Mouse (Mus musculus) lung, adult 2 months (tissue): Measurements from ENCODE around the gene Fam198b. TPM values are rescaled to one million over a fixed set of nuclear protein-coding genes. Genes with fewer than 3 reads are reported as not detected.

ENCODE experiments used
- DNase-seq: peaks from one replicate; pipeline ENCODE4 v3.0.0; 2022
- H3K4me1 ChIP-seq: fragments of 200-500 bp; 2 replicates; pipeline ENCODE4 v1.6.1; 2011; ENCODE audit warnings: low read length; ENCODE audit not compliant: control insufficient read depth, insufficient read depth
- H3K4me3 ChIP-seq: fragments of 200-500 bp; replicated peaks from 2 replicates; pipeline ENCODE3; 2011; ENCODE audit warnings: low read depth, mild to moderate bottlenecking, control low read depth, low read length; ENCODE audit errors: extremely low read depth
- CTCF ChIP-seq: fragments of 200-500 bp; IDR thresholded peaks from 2 replicates; pipeline ENCODE4 v1.5.1; 2011; ENCODE audit warnings: mild to moderate bottlenecking, low read length, control low read depth; ENCODE audit not compliant: insufficient read depth
- POLR2A ChIP-seq: fragments of 200-500 bp; IDR thresholded peaks from 2 replicates; pipeline ENCODE4 v1.6.1; 2011; ENCODE audit warnings: low read depth, mild to moderate bottlenecking, control low read depth, low read length, borderline replicate concordance; ENCODE audit errors: extremely low read depth
- WGBS: fragments of 180-500 bp; shearing (Covaris S2); methylation state at CpG from one replicate; pipeline ENCODE4 v1.1.7; 2018; 5-methylcytosine and 5-hydroxymethylcytosine counted together
- polyA plus RNA-seq: library from polyadenylated mRNA; depleted of rRNA; stranded (reverse); fragments of >200 nt; gene quantifications from 2 replicates; pipeline ENCODE4 v1.2.3, GENCODE M21; 2012

Gene Fam198b
- polyA plus RNA-seq, 1 experiment: 20.3 TPM

DNA sequence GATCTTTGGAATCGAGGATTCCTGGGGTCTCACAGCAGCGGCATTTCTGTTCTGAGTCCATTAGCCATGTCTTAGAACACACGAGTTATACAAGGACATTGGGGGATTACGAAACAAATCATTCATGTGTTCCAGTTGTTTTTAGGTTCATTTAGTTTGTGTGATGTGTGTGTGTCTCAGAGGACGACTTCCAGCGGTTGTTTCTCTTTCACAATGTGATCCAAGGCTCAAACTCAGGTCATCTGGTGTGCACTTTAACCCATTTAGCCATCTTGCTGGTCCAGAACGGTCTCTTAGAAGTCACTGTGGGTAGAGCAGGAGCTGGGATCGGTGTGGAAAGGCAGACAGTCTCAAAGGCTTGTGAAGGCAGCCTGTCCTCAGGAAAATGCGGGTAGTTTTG lies 15.6 kb downstream of the Fam198b start:
- WGBS: 78% methylated on average over 9 of the region's 9 CpGs
- TF ChIP-seq CTCF: no peak
- TF ChIP-seq POLR2A: no peak
- Histone ChIP-seq H3K4me1 (peaks cover 35% of the 10 kb centered on the region), H3K4me3 (no peak overlapping the region)
- no peak for DNase-seq

DNA sequence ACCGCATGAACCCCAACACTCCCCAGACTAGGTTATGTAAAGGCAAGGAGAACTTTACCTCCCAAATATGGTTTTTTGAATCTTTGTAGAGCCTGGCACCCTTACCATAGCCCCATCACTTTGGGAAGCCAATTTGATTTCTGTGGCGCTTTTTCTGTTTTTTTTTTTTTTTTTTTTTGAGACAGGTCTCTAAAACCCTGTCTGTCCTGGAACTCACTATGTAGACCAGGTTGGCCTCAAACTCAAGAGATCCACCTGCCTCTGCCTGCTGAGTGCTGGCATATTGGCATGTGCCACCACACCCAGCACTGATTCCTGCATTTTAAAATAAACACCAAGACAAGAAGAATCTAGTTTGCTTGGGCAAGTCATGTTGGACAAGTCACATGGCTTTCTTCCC lies 16.2 kb downstream of the Fam198b start:
- H3K4me1 ChIP-seq: peaks cover 35% of the 10 kb centered on the region
- TF ChIP-seq CTCF: no peak
- no peak for TF ChIP-seq POLR2A
- no peak for DNase-seq
- WGBS: 92% methylated on average over 2 of the region's 2 CpGs
- H3K4me3 ChIP-seq: no peak overlapping the region

DNA sequence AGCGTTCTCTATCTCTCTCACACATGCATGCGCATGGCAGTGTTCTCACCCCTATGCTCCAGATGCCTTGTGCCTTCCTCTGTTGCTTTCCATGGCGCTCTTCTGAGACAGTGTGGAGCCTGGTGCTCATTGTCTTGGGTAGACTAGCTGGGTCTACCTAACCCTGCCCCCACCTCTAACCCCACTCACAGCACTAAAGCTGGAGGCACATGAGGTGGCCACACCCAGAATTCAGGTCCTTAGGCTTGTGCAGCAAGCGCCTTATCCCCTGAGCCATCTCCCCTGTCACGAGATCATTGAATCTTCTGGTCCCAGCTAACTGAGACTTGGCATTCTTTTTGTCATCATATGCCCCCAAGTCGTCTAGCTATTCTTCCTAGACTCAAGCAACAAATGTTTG lies 17.0 kb downstream of the Fam198b start:
- 82% methylated on average over 6 of the region's 6 CpGs for WGBS
- TF ChIP-seq POLR2A (no peak), CTCF (no peak)
- no peak for DNase-seq
- H3K4me1 ChIP-seq: peaks cover 35% of the 10 kb centered on the region
- no peak overlapping the region for H3K4me3 ChIP-seq

DNA sequence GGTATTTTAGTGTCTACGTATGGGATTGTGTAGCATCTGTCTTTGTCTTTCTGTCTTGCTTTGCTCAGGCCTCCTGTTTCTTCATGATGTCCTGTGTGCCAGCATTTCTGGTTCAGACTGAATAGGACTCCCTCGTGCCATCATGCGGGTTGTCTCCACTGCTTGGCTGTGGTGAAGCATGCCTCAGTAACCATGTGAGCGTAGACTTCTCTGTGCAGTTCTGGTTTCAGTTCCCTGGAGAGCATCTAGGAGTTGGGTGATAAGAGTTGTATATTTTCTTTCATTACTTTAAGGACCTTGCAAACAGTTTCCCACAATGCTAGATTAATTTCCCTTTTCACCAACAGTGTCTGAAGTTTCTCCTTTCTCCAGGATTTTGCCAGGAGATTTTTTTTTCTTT lies 17.4 kb downstream of the Fam198b start:
- DNase-seq: no peak
- 58% methylated on average over 4 of the region's 4 CpGs for WGBS
- Histone ChIP-seq H3K4me1 (peaks cover 37% of the 10 kb centered on the region), H3K4me3 (no peak overlapping the region)
- TF ChIP-seq CTCF: no peak
- TF ChIP-seq POLR2A: no peak

DNA sequence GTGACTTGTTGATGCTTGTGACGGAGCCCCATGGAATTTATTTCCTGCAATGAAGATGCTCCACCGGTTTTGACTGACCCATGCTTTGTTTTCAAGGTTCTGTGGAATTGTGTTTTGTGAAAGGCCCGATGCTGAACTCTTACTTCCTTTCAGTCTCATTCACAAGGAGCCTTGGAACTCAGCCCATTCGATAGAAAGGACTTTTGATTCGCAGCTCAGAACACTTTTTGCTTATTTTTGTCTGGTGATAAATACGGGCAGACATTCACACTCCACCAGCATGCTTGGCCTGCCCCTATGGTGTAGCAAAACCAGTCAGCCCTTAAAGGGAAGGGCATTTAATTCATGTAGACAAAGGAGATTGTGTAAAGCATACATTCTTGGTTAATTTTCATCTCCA lies 19.5 kb downstream of the Fam198b start:
- TF ChIP-seq CTCF (no peak), POLR2A (no peak)
- no peak for DNase-seq
- 17% methylated on average over 6 of the region's 6 CpGs for WGBS
- H3K4me1 ChIP-seq: peaks cover 36% of the 10 kb centered on the region
- H3K4me3 ChIP-seq: no peak overlapping the region

DNA sequence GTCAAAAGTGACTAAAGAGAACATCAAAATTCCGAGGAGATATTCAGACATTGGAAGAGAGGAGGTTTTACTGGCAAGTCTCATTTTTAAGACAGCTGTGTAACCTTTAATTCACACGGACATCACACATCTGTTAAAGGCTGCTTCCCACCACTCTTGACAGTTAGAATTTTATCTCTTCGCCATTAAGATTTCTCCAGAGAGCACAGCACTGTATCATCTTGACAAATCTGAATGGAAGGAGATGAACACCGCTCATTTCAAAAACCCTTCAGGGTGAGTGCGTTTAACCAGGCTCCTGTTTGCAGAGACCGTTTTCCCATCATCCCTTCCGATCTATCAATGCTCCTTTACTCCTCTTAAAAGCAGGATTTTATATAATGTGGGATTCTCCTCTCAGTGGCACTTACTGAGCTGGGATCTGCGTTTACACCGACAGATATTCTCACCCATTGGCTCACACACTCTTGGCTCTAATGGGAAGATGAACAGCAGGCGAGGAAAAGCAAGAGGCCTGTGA lies 20.0 kb downstream of the Fam198b start:
- no peak for DNase-seq
- peaks cover 38% of the 10 kb centered on the region for H3K4me1 ChIP-seq
- 78% methylated on average over 10 of the region's 10 CpGs for WGBS
- no peak for TF ChIP-seq CTCF
- TF ChIP-seq POLR2A: no peak
- H3K4me3 ChIP-seq: no peak overlapping the region

DNA sequence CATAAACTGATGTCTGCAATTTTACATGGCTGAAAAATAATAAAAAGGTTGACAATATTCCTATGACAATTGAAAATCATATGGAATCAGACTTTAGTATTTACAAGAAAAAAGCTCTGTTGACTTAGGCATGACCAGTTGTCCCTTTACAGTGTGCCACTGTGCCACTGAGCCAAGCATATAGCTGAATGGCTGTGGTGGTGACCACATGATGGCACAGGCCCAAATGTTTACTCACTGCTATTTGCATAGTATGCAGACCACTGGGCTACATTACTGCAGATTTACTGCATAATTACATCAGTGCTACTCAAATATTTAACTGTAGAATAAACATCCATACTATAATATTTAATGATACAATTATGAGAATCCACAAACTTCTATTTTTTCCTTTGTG lies 21.1 kb downstream of the Fam198b start:
- no peak for DNase-seq
- Histone ChIP-seq H3K4me1 (peaks cover 36% of the 10 kb centered on the region), H3K4me3 (no peak overlapping the region)
- TF ChIP-seq POLR2A: no peak
- TF ChIP-seq CTCF: no peak

DNA sequence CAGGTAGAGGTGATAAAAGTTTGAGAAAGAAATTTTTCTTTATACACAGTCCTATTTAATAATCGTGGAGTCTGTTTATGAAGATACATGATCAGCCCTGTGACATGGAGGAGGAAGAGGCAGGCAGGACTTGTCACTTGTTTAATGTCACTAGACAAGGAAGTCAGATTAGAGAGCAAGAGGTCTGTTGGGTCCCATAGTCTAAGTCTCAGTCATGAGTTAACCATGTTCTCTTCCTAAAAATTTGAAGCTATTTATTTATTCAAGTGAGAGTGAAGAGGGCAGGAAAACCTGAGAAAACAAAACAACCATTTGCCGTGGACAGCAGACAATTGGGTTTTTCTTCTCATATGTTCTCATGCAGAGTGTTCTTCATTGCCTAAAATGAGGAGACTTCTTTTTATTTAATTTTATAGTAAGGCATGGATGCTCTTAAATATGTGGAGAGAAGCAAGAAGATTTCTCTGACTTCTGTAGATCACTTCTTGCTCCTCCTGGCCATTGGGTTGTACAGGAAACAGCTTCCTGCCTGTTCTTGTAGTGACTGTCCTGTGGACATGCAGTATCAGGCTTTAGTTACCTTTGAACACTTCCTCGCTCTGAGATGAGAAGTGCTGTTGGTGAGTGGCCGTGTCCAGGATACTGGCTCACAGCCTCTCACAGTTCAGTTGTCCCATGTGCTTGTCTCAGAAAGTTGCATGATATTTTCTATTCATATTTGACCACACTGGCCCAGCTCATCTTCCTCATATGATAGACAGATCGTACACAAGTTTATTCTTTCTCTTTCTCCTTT lies 22.1 kb downstream of the Fam198b start:
- TF ChIP-seq CTCF (no peak), POLR2A (no peak)
- H3K4me1 ChIP-seq: peaks cover 40% of the 10 kb centered on the region
- no peak for DNase-seq
- WGBS: 35% methylated on average over 5 of the region's 5 CpGs
- H3K4me3 ChIP-seq: no peak overlapping the region

DNA sequence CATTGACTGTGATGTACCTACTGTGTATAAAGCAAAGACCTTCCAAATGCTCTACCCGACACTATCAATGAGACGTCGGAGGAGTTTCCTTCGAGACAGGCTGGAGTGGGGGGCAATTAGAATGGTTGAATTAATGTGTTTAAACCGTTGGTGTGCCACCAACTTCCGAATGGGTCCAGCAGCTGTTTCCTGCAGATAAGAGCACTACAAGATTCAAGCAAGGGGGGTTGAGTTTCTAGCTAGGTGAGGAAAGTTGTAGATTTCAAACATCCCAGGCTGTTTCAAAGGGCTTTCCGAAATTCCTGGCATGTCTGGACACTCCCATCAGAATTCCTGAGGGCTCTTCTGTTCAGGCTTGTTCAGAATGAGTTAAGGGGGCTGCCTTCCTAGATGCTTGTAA lies 22.9 kb downstream of the Fam198b start:
- Histone ChIP-seq H3K4me1 (peaks cover 37% of the 10 kb centered on the region), H3K4me3 (no peak overlapping the region)
- 19% methylated on average over 7 of the region's 7 CpGs for WGBS
- TF ChIP-seq POLR2A (no peak), CTCF (no peak)
- DNase-seq: peak; percentile 29
